ENCODE assay signal across 8 mouse cellular contexts in the genomic region with DNA sequence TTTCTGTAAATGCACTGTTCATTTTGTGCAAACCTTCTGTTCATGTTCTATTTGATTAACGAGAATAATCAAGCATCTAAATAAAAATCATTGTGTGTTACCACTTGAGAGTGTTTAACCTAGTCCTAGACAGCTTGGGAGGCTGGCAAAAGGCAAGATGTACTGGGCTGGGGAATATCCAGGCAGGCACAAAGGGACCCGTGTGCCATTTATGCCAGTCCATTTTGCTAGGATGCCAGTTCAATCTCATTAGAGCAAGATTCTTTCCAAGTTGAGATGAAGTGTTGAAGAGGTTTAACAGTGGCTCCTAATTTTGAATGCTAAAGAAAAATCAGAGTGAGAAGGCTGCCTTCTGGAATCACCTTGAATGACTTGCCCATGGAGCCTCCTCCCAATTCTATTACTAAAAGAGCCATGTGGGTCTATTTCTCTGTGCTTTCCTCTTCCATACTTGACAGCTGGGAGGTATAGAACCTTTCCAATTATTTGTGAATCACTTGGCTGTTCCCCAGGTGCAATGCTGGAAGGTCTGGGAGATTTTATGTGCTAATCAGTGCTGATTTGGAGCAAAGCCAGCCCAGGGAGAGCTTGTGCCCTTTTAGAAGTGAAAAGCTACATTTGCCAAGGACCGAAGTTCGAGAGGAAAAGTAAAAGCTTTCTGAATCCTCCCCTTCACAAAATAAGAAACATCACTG.
DNase-seq lines count a peak whose midpoint lies in the region; ATAC-seq lines count a peak whose summit lies in the region.

No protein-coding gene starts in this region.

- DNase-seq in hindbrain, embryonic 10.5 days (ENCODE audit: low spot score), result no peak
- peak; percentile 52 for DNase-seq in cerebellum, adult 11-12 months
- peak; percentile 2 for DNase-seq in hindbrain, embryonic 11.5 days (ENCODE audit: low spot score)
- DNase-seq in ovary, postnatal 10 days (ENCODE audit: low spot score), result no peak
- no peak for DNase-seq in spleen, postnatal 36 days (ENCODE audit: low spot score in 2 of 2)
- DNase-seq in liver, embryonic 11.5 days (ENCODE audit: low spot score), result no peak

- H3K36me3 ChIP-seq in hindbrain, embryonic 10.5 days, result no peaks in the 10 kb centered on the region
- H3K36me3 ChIP-seq in hindbrain, embryonic 12.5 days, result no peaks in the 10 kb centered on the region
- no peaks in the 10 kb centered on the region for H3K36me3 ChIP-seq in hindbrain, embryonic 11.5 days (ENCODE audit: control insufficient read depth, insufficient read depth, low read length)
- H3K36me3 ChIP-seq in limb, embryonic 12.5 days, result no peaks in the 10 kb centered on the region
- no peaks in the 10 kb centered on the region for H3K36me3 ChIP-seq in liver, embryonic 11.5 days (ENCODE audit: control insufficient read depth, insufficient read depth, low read length)

- H3K4me2 ChIP-seq in hindbrain, embryonic 12.5 days (replicated peaks), result no peak overlapping the region
- no peak overlapping the region for H3K4me2 ChIP-seq in hindbrain, embryonic 11.5 days (replicated peaks; ENCODE audit: low read depth, low read length)
- no peak overlapping the region; the same call in 1 of the 2 replicates for H3K4me2 ChIP-seq in limb, embryonic 12.5 days
- H3K4me2 ChIP-seq in liver, embryonic 11.5 days, result no peak overlapping the region

- 54% methylated on average over 4 of the region's 4 CpGs for WGBS in hindbrain, embryonic 10.5 days
- 50% methylated on average over 4 of the region's 4 CpGs for WGBS in hindbrain, embryonic 12.5 days
- 55% methylated on average over 4 of the region's 4 CpGs for WGBS in hindbrain, embryonic 11.5 days
- 38% methylated on average over 4 of the region's 4 CpGs for WGBS in limb, embryonic 12.5 days
- 55% methylated on average over 4 of the region's 4 CpGs for WGBS in liver, embryonic 11.5 days

- H3K4me3 ChIP-seq in hindbrain, embryonic 10.5 days, result no peak overlapping the region
- no peak overlapping the region for H3K4me3 ChIP-seq in hindbrain, embryonic 12.5 days
- H3K4me3 ChIP-seq in hindbrain, embryonic 11.5 days (ENCODE audit: low read depth, low read length), result no peak overlapping the region
- no peak overlapping the region for H3K4me3 ChIP-seq in limb, embryonic 12.5 days (replicated peaks)
- H3K4me3 ChIP-seq in liver, embryonic 11.5 days (ENCODE audit: low read depth, low read length), result no peak overlapping the region

- H3K9ac ChIP-seq in hindbrain, embryonic 12.5 days, result no peak overlapping the region
- no peak overlapping the region for H3K9ac ChIP-seq in hindbrain, embryonic 11.5 days (ENCODE audit: low read depth, low read length)
- H3K9ac ChIP-seq in limb, embryonic 12.5 days (replicated peaks), result no peak overlapping the region
- no peak overlapping the region for H3K9ac ChIP-seq in liver, embryonic 11.5 days (ENCODE audit: low read depth, low read length)

- H3K27ac ChIP-seq in hindbrain, embryonic 10.5 days, result peak overlapping the region; percentile 64; the same call in 1 of the 2 replicates
- no peak overlapping the region; the same call in 1 of the 2 replicates for H3K27ac ChIP-seq in hindbrain, embryonic 12.5 days
- no peak overlapping the region for H3K27ac ChIP-seq in hindbrain, embryonic 11.5 days (ENCODE audit: low read depth, low read length)
- H3K27ac ChIP-seq in limb, embryonic 12.5 days, result no peak overlapping the region
- H3K27ac ChIP-seq in liver, embryonic 11.5 days (ENCODE audit: low read depth, low read length), result no peak overlapping the region

- H3K27me3 ChIP-seq in hindbrain, embryonic 10.5 days (ENCODE audit: insufficient read depth, poor library complexity, severe bottlenecking), result no peaks in the 10 kb centered on the region
- H3K27me3 ChIP-seq in hindbrain, embryonic 12.5 days, result no peaks in the 10 kb centered on the region
- H3K27me3 ChIP-seq in hindbrain, embryonic 11.5 days (ENCODE audit: control insufficient read depth, insufficient read depth, low read length), result no peaks in the 10 kb centered on the region
- H3K27me3 ChIP-seq in limb, embryonic 12.5 days, result no peaks in the 10 kb centered on the region
- no peaks in the 10 kb centered on the region for H3K27me3 ChIP-seq in liver, embryonic 11.5 days (replicated peaks; ENCODE audit: control insufficient read depth, insufficient read depth, low read length)

- no peak for ATAC-seq in hindbrain, embryonic 12.5 days (ENCODE audit: low FRiP score)
- 0 out of 2 replicates have a peak, but pooled peaks have one; percentile 12 for ATAC-seq in hindbrain, embryonic 11.5 days (ENCODE audit: low FRiP score)
- ATAC-seq in limb, embryonic 12.5 days (ENCODE audit: insufficient number of reproducible peaks, insufficient read depth, low FRiP score, low TSS enrichment, low read depth), result peak; percentile 66; the same call in 1 of the 2 replicates
- ATAC-seq in liver, embryonic 11.5 days (replicated peaks; ENCODE audit: low FRiP score), result no peak

- H3K4me1 ChIP-seq in hindbrain, embryonic 10.5 days (replicated peaks), result peaks cover 26% of the 10 kb centered on the region
- H3K4me1 ChIP-seq in hindbrain, embryonic 12.5 days, result peaks cover 13% of the 10 kb centered on the region
- peaks cover 6% of the 10 kb centered on the region; the same call in 1 of the 2 replicates for H3K4me1 ChIP-seq in hindbrain, embryonic 11.5 days (replicated peaks; ENCODE audit: control insufficient read depth, insufficient read depth, low read length)
- peaks cover 20% of the 10 kb centered on the region for H3K4me1 ChIP-seq in limb, embryonic 12.5 days (replicated peaks)
- H3K4me1 ChIP-seq in liver, embryonic 11.5 days (replicated peaks; ENCODE audit: control insufficient read depth, insufficient read depth, low read length), result no peaks in the 10 kb centered on the region

- H3K9me3 ChIP-seq in hindbrain, embryonic 10.5 days, result no peaks in the 10 kb centered on the region
- no peaks in the 10 kb centered on the region for H3K9me3 ChIP-seq in hindbrain, embryonic 12.5 days (replicated peaks)
- H3K9me3 ChIP-seq in hindbrain, embryonic 11.5 days (ENCODE audit: control insufficient read depth, low read length), result no peaks in the 10 kb centered on the region
- H3K9me3 ChIP-seq in limb, embryonic 12.5 days, result no peaks in the 10 kb centered on the region
- no peaks in the 10 kb centered on the region for H3K9me3 ChIP-seq in liver, embryonic 11.5 days (ENCODE audit: control insufficient read depth, low read length)

Comparison
In these comparisons a context has a peak if more than half of its experiments do, and no peak if none do; other contexts are left out.
1. DNase-seq: peak in cerebellum, adult 11-12 months (single experiment) and hindbrain, embryonic 11.5 days (single experiment); none in hindbrain, embryonic 10.5 days (single experiment), ovary, postnatal 10 days (single experiment), spleen, postnatal 36 days (0 of 2) and liver, embryonic 11.5 days (single experiment).
2. ATAC-seq: peak in hindbrain, embryonic 11.5 days (single experiment) and limb, embryonic 12.5 days (single experiment); none in hindbrain, embryonic 12.5 days (single experiment) and liver, embryonic 11.5 days (single experiment).